Mouse (Mus musculus) kidney, adult 2 months (tissue): Measurements from ENCODE around the gene Tex10.

Experiments used
- CTCF ChIP-seq: fragments of 200-500 bp; conservative IDR thresholded peaks from 2 replicates; pipeline ENCODE4 v1.5.1; 2011; ENCODE audit warnings: low read depth, mild to moderate bottlenecking, control low read depth, low read length, moderate library complexity, mixed read lengths; ENCODE audit not compliant: insufficient read depth, insufficient read length
- POLR2A ChIP-seq: fragments of 200-500 bp; IDR thresholded peaks from one replicate; pipeline ENCODE4 v1.6.1; 2011; ENCODE audit warnings: low read depth, low read length, control low read depth

- TF ChIP-seq CTCF (no peak), POLR2A (no peak)
These were observed 372 bp upstream of the Tex10 start for GRCm38 (mm10) chr4:48473651-48474011.
